Mouse (Mus musculus) heart, adult 2 months (tissue): ENCODE data around the gene Cdk5rap1. TPM values are rescaled to one million over a fixed set of nuclear protein-coding genes. Genes with fewer than 3 reads are reported as not detected.
A peak's percentile ranks its signal among the peaks of the same experiment; 100 is the strongest.

Experiments
- DNase-seq, 2 experiments: peaks; one replicate each; pipeline ENCODE4 v3.0.0; 2021
- H3K27ac ChIP-seq: fragments of 200-600 bp; 2 replicates; pipeline ENCODE4 v1.8.1; 2022
- H3K27me3 ChIP-seq: fragments of 200-500 bp; 2 replicates; pipeline ENCODE4 v1.6.1; 2012; ENCODE audit warnings: mild to moderate bottlenecking, low read length, inconsistent platforms, mixed read lengths; ENCODE audit not compliant: control insufficient read depth, insufficient read depth
- H3K36me3 ChIP-seq: fragments of 200-500 bp; 2 replicates; pipeline ENCODE4 v1.6.1; 2012; ENCODE audit warnings: low read length, inconsistent platforms; ENCODE audit not compliant: control insufficient read depth, insufficient read depth
- H3K4me1 ChIP-seq: fragments of 200-500 bp; 2 replicates; pipeline ENCODE4 v1.6.1; 2011; ENCODE audit warnings: low read length; ENCODE audit not compliant: control insufficient read depth, insufficient read depth
- H3K4me3 ChIP-seq: fragments of 200-600 bp; 2 replicates; pipeline ENCODE4 v1.8.1; 2022
- H3K79me2 ChIP-seq: fragments of 200-500 bp; replicated peaks from 2 replicates; pipeline ENCODE4 v1.6.1; 2012; ENCODE audit warnings: mild to moderate bottlenecking, inconsistent platforms, low read length, moderate library complexity, mixed read lengths; ENCODE audit not compliant: control insufficient read depth, insufficient read depth
- H3K9ac ChIP-seq: fragments of 200-500 bp; 2 replicates; pipeline ENCODE4 v1.6.1; 2012; ENCODE audit warnings: low read depth, mild to moderate bottlenecking, control low read depth, inconsistent platforms, low read length, mixed read lengths
- CTCF ChIP-seq: fragments of 200-600 bp; IDR thresholded peaks from 2 replicates; pipeline ENCODE4 v1.8.1; 2022; ENCODE audit warnings: antibody characterized with exemption, mild to moderate bottlenecking, moderate library complexity
- EP300 ChIP-seq: fragments of 200-500 bp; IDR thresholded peaks from 2 replicates; pipeline ENCODE4 v1.6.1; 2011; ENCODE audit warnings: low read depth, low read length, control low read depth; ENCODE audit not compliant: insufficient read depth
- POLR2A ChIP-seq: fragments of 200-500 bp; IDR thresholded peaks from 2 replicates; pipeline ENCODE4 v1.6.1; 2011; ENCODE audit warnings: mild to moderate bottlenecking, low read depth, low read length, control low read depth; ENCODE audit not compliant: insufficient read depth
- WGBS: fragments of 180-500 bp; shearing (Covaris S2); methylation state at CpG from one replicate; pipeline ENCODE4 v1.1.7; 2018; 5-methylcytosine and 5-hydroxymethylcytosine counted together
- intact Hi-C: fragments of 180-260 bp; cut with DNase I; formaldehyde crosslinking; loops from one replicate; pipeline ENCODE4 v1.15.1; 2025
- polyA plus RNA-seq: library from polyadenylated mRNA; depleted of rRNA; stranded (reverse); fragments of >200 nt; gene quantifications from 2 replicates; pipeline ENCODE4 v1.2.3, GENCODE M21; 2012
- total RNA-seq, 2 experiments: library from RNA; stranded (reverse); gene quantifications; 2 replicates each; pipeline ENCODE4 v1.2.3; 2021

Gene Cdk5rap1
- total and polyA plus RNA-seq, 3 experiments, result 10.5 to 20.2 (median 20.1) TPM

DNA sequence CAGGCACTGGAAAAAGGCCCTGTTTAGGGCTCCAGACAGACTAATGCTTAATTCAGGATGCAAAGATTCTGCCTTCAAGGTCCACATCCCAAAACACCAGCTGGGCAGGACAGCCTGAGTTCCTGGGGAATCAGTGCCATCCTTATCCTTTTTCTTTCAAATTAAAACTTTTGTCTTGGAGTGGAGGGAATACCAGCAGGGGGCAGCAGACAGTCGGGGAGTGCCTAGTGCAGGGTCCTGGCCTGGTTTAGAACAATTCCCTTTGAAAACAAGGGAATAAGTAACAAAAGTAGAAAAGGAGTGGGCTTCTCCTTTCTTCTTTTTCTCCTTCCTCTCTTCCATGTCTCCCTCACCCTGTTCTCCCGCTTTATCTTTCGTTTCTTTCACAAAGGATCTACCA is 44.3 kb upstream of the Cdk5rap1 start:
- Histone ChIP-seq H3K9ac (no peak overlapping the region), H3K36me3 (no peaks in the 10 kb centered on the region), H3K4me3 (no peak overlapping the region), H3K27me3 (no peaks in the 10 kb centered on the region), H3K4me1 (no peaks in the 10 kb centered on the region), H3K79me2 (no peaks in the 10 kb centered on the region), H3K27ac (no peak overlapping the region)
- intact Hi-C loops, result loop anchor here (1.0 to 5.0 kb wide), 3 partner anchors 100 to 196 kb away; partner anchors contain the start of genes 4930519P11Rik and Zfp341
- peak; percentile 55 to 81 for DNase-seq
- WGBS, result 14% methylated on average over 3 of the region's 3 CpGs
- TF ChIP-seq POLR2A, result no peak
- 0 out of 2 replicates have a peak, but pooled peaks have one; percentile 58 for TF ChIP-seq EP300
- TF ChIP-seq CTCF, result peak; percentile 90

DNA sequence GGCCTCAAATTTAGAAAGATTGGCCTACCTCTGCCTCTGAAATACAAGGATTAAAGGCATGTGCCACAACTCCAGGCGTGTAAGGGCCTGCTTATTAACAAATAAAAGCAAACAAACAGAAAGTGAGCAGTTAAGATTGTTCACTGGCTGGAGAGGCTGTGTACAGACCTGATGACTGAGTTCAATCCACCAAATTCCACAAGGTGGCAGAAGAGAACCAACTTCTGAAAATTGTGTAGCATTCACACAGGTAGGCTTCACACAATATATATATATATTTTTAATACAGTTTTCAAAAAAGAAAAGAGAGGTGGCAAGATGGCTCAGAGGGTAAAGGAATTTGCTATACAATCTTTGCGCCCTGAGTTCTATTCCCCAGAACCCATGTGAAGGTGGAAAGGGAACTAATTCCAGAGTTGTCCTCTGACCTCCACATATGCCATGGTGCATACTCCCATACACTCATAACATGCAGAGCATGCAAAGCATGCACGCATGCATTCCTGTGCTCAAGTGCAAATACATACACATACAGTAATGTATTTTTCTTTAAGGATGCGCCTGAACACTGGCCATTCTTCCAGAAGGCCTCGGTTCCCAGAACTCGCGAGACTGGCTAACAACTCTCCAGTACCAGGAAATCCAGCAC is 39.3 kb upstream of the Cdk5rap1 start:
- H3K4me3 ChIP-seq, result no peak overlapping the region
- 67% methylated on average over 7 of the region's 7 CpGs for WGBS
- DNase-seq, result no peak

DNA sequence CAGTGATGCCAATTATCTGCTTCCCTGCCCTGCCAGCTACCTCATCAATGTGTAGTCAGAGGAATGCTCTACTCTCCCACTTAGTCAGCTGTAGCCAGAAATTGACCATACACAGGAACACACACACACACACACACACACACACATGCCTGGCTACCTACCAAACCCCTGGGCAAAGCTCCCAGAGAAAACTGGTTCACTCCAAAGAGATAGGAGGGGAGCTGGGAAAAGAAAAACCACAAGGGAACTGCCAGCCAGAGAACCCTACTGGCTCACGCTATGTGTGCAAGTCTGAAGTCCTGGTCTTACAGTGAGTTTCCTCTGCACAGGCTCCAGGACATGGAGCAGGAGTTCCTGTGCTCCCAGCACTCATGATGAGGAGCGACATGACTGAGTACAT is 37.5 kb upstream of the Cdk5rap1 start:
- intact Hi-C loops, result loop anchor here (2.0 kb wide), 1 partner anchor 532 kb away; no protein-coding TSS in a partner anchor
- TF ChIP-seq CTCF (peak; percentile 34), EP300 (no peak)
- H3K27me3 ChIP-seq, result no peaks in the 10 kb centered on the region

More for the DNA sequence above, 39.3 kb upstream of the Cdk5rap1 start:
- H3K27me3 ChIP-seq, result no peaks in the 10 kb centered on the region
- no peaks in the 10 kb centered on the region for H3K36me3 ChIP-seq
- no peaks in the 10 kb centered on the region for H3K79me2 ChIP-seq
- H3K27ac ChIP-seq, result no peak overlapping the region
- no peak overlapping the region for H3K9ac ChIP-seq
- intact Hi-C loops, result no loop called here
- H3K4me1 ChIP-seq, result peaks cover 4% of the 10 kb centered on the region
- peak; percentile 79 for TF ChIP-seq CTCF
- TF ChIP-seq EP300, result no peak
- TF ChIP-seq POLR2A, result no peak

DNA sequence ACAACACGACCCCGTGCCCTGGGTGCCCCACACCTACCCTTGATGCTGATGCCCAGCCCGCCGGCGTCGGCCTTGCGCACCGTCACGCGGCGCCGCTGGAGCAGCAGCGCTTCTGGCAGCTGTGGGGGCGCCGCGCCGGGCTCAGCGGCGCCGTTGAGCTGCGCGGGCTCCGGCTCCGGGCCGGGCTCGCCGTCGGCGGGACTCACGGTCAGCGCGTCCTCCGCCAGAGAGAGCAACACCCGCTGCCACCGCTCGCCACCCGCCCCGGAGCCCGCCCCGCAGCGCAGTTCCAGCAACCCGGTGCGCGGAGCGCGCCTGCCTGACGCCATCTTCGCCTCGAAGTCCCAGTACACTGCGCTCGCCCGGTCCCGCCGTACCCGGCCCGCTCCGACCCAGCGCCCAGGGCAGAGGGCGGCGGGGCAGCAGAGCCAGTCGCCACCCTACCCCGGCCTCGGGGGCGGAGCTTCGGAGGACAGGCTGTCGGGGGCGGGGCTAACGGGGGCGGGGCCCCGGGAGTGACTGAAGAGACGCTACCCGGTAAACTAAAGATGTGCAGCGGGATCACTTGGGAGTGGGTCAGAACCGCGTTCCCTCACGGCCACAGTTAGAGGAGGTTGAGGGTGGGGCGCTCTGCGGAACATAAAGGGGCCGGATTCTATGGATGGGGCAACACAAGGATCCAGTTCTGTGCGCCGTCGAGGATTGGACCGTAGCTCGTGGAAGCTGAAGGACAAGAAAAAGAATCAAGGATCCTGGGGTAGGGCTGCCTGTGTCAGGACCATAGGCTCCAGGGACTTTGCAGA is 35.0 kb upstream of the Cdk5rap1 start, which contains the start of gene Snta1:
Gene Snta1, minus strand, starts transcription at position 457 of the 803 bp plus-strand sequence.
- Histone ChIP-seq H3K79me2 (no peaks in the 10 kb centered on the region), H3K9ac (peak within 1 kb of the TSS; percentile 95), H3K4me1 (peaks cover 10% of the 10 kb centered on the region), H3K36me3 (peaks cover 7% of the 10 kb centered on the region; the same call in 1 of the 2 replicates), H3K27me3 (no peaks in the 10 kb centered on the region), H3K27ac (peak within 1 kb of the TSS; percentile 88), H3K4me3 (peak within 1 kb of the TSS; percentile 64)
- 2% methylated on average over 81 of the region's 84 CpGs for WGBS
- TF ChIP-seq CTCF (no peak), EP300 (0 out of 2 replicates have a peak, but pooled peaks have one; percentile 31), POLR2A (peak; percentile 78)
- intact Hi-C loops, result loop anchor here (2.0 kb wide), 1 partner anchor 35 kb away; the partner anchor contains the start of gene Cdk5rap1
- peak; percentile 92 for DNase-seq

More for the DNA sequence above, 37.5 kb upstream of the Cdk5rap1 start:
- no peak overlapping the region for H3K9ac ChIP-seq
- H3K4me3 ChIP-seq, result no peak overlapping the region
- H3K27ac ChIP-seq, result no peak overlapping the region; the same call in 1 of the 2 replicates
- H3K36me3 ChIP-seq, result no peaks in the 10 kb centered on the region
- no peaks in the 10 kb centered on the region for H3K79me2 ChIP-seq
- 19% methylated on average over 2 of the region's 2 CpGs for WGBS
- DNase-seq, result peak; percentile 59 to 70
- H3K4me1 ChIP-seq, result peaks cover 6% of the 10 kb centered on the region

DNA sequence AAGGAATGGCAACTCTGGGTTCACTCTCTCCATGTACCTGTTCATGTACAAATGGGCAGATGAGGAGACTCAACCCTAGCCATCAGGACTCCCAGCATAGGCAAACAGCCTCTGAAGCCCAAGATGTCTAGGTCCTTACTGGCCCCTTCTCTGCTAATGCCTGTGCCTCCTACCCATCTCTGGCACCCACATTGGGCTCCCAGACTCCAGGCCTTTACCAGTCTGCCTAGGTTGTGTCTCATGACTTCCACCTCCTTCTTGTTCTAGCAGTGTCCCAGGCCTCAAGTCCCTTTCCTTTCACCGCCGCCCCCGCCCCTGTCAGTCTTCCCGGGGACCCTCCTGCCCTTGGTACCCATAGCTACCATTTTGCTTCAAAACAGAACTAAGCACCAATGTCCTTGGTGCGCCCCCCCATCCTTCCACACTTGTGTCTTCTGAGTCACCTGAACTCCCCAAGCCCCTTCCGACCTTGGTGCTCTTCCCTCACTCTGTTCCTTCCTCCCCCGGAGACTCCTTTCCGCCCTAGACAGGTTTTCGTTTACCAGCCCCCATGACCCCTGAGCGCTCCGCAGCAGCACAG is 34.3 kb upstream of the Cdk5rap1 start:
- peak overlapping the region; percentile 95 for H3K9ac ChIP-seq
- peaks cover 10% of the 10 kb centered on the region for H3K36me3 ChIP-seq
- intact Hi-C loops, result loop anchor here (2.0 kb wide), 1 partner anchor 34 kb away; the partner anchor contains the start of gene Cdk5rap1
- 18% methylated on average over 11 of the region's 11 CpGs for WGBS
- peak overlapping the region; percentile 64 for H3K4me3 ChIP-seq
- peak in 1 of 2 experiments; percentile 38 for DNase-seq
- peaks cover 10% of the 10 kb centered on the region for H3K4me1 ChIP-seq
- no peaks in the 10 kb centered on the region for H3K27me3 ChIP-seq
- TF ChIP-seq POLR2A (no peak), EP300 (no peak), CTCF (no peak)
- H3K27ac ChIP-seq, result peak overlapping the region; percentile 88
- no peaks in the 10 kb centered on the region for H3K79me2 ChIP-seq
